Mouse (Mus musculus) myocyte (in vitro differentiated cells): ENCODE data around the gene Cactin.

ENCODE experiments used
- CEBPB ChIP-seq: IDR thresholded peaks from 2 replicates; pipeline ENCODE4 v1.6.1; 2011; ENCODE audit warnings: mild to moderate bottlenecking, moderate library complexity; ENCODE audit not compliant: poor library complexity, insufficient read depth, severe bottlenecking
- POLR2A ChIP-seq: IDR thresholded peaks from one replicate; pipeline ENCODE4 v1.6.1; 2011; ENCODE audit warnings: low read depth, mild to moderate bottlenecking, control low read depth, moderate library complexity; ENCODE audit not compliant: insufficient read length
- USF1 ChIP-seq: IDR thresholded peaks from one replicate; pipeline ENCODE4 v1.6.1; 2011; ENCODE audit warnings: low read depth, mild to moderate bottlenecking, control low read depth, moderate library complexity

DNA sequence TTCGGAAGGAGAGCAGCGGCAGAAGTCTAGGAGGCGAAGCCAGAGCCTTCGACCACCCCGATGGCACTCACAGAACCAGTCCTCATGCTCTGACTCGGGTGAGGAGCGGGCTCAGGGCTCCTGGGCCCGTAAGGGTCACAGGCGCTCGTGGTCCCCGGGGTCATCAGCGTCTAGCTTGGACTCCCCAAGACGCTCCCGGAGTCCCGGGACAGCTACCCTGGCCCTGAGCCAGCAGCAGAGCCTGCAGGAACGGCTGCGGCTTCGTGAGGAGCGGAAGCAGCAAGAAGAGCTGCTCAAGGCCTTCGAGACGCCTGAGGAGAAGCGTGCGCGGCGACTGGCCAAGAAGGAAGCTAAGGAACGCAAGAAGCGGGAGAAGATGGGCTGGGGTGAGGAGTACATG lies 1.5 kb downstream of the Cactin start:
- TF ChIP-seq CEBPB (no peak), USF1 (no peak), POLR2A (no peak)
